Mouse (Mus musculus) MEL (cell line): ENCODE data around the gene Prdm16. TPM values are rescaled to one million over a fixed set of nuclear protein-coding genes. Genes with fewer than 3 reads are reported as not detected.

Experiments used
- DNase-seq: peaks from one replicate; pipeline ENCODE4 v3.0.0; 2011; ENCODE audit warnings: low read depth, low spot score
- H3K27ac ChIP-seq: 2 replicates; pipeline ENCODE4 v1.5.1; 2012; ENCODE audit warnings: low read depth, mild to moderate bottlenecking, control low read depth, low read length, moderate library complexity; ENCODE audit not compliant: control insufficient read depth
- H3K27me3 ChIP-seq, 2 experiments: fragments of 150-350 bp in 1 of 2; sonication (generic) in 1 of 2; 2 replicates each; pipeline ENCODE4 v1.6.1; 2012; ENCODE audit warnings: low read length in 2 of 2, mild to moderate bottlenecking in 2 of 2, improper control_type of control experiment in 1 of 2, moderate library complexity in 1 of 2; ENCODE audit not compliant: insufficient read depth in 2 of 2, control insufficient read depth in 1 of 2
- H3K36me3 ChIP-seq, 2 experiments: 2 replicates each; pipeline ENCODE4 v1.6.1; 2012 to 2014; ENCODE audit warnings: low read length in 2 of 2, improper control_type of control experiment in 1 of 2, inconsistent platforms in 1 of 2, mild to moderate bottlenecking in 1 of 2; ENCODE audit not compliant: insufficient read depth in 2 of 2, control insufficient read depth in 1 of 2
- H3K4me1 ChIP-seq, 2 experiments: fragments of 150-350 bp in 1 of 2; sonication (generic) in 1 of 2; 2 replicates each; pipeline ENCODE4 v1.6.1; 2012; ENCODE audit warnings: low read length in 2 of 2, improper control_type of control experiment in 1 of 2, mild to moderate bottlenecking in 1 of 2; ENCODE audit not compliant: insufficient read depth in 2 of 2, control insufficient read depth in 1 of 2
- H3K4me3 ChIP-seq, 2 experiments: fragments of 150-350 bp in 1 of 2; sonication (generic) in 1 of 2; 2 replicates each; pipeline ENCODE4 v1.5.1; 2012; ENCODE audit warnings: low read depth in 2 of 2, low read length in 2 of 2, mild to moderate bottlenecking in 2 of 2, moderate library complexity in 2 of 2, control low read depth in 1 of 2, improper control_type of control experiment in 1 of 2; ENCODE audit not compliant: control insufficient read depth in 1 of 2, insufficient read depth in 1 of 2
- H3K79me2 ChIP-seq: 2 replicates; pipeline ENCODE4 v1.6.1; 2012; ENCODE audit warnings: mild to moderate bottlenecking, low read length, moderate library complexity; ENCODE audit not compliant: control insufficient read depth, poor library complexity, insufficient read depth
- H3K9ac ChIP-seq: 2 replicates; pipeline ENCODE4 v1.6.1; 2012; ENCODE audit warnings: low read depth, mild to moderate bottlenecking, control low read depth, low read length, moderate library complexity; ENCODE audit not compliant: control insufficient read depth, poor library complexity, severe bottlenecking
- H3K9me3 ChIP-seq: fragments of 150-350 bp; sonication (generic); replicated peaks from 2 replicates; pipeline ENCODE4 v1.6.1; 2012; ENCODE audit warnings: mild to moderate bottlenecking, low read length, improper control_type of control experiment, moderate library complexity; ENCODE audit not compliant: insufficient read depth
- E2F4 ChIP-seq: IDR thresholded peaks from 2 replicates; pipeline ENCODE4 v1.6.1; 2011; ENCODE audit warnings: low read depth, low read length, improper control_type of control experiment, borderline replicate concordance
- EP300 ChIP-seq, 2 experiments: IDR thresholded peaks; 2 replicates each; pipeline ENCODE4 v1.6.1; 2011; ENCODE audit warnings: improper control_type of control experiment in 2 of 2, low read length in 2 of 2, low read depth in 1 of 2, mild to moderate bottlenecking in 1 of 2
- ETS1 ChIP-seq: IDR thresholded peaks from 2 replicates; pipeline ENCODE4 v1.6.1; 2012; ENCODE audit warnings: low read depth, mild to moderate bottlenecking, inconsistent platforms, low read length, improper control_type of control experiment, moderate library complexity
- GATA1 ChIP-seq: IDR thresholded peaks from 2 replicates; pipeline ENCODE4 v1.6.1; 2011; ENCODE audit warnings: low read depth, low read length, improper control_type of control experiment
- JUND ChIP-seq: IDR thresholded peaks from 2 replicates; pipeline ENCODE4 v1.6.1; 2011; ENCODE audit warnings: low read depth, mild to moderate bottlenecking, improper control_type of control experiment, low read length
- MYB ChIP-seq: IDR thresholded peaks from 2 replicates; pipeline ENCODE4 v1.6.1; 2011; ENCODE audit warnings: mild to moderate bottlenecking, low read depth, low read length, improper control_type of control experiment
- NELFE ChIP-seq: IDR thresholded peaks from 2 replicates; pipeline ENCODE4 v1.6.1; 2011; ENCODE audit warnings: low read depth, low read length, improper control_type of control experiment
- POLR2AphosphoS2 ChIP-seq: IDR thresholded peaks from 2 replicates; pipeline ENCODE4 v1.6.1; 2011; ENCODE audit warnings: low read length, improper control_type of control experiment
- RAD21 ChIP-seq: IDR thresholded peaks from 2 replicates; pipeline ENCODE4 v1.6.1; 2011; ENCODE audit warnings: mild to moderate bottlenecking, low read depth, low read length, improper control_type of control experiment
- RCOR1 ChIP-seq: IDR thresholded peaks from 2 replicates; pipeline ENCODE4 v1.6.1; 2012; ENCODE audit warnings: low read depth, mild to moderate bottlenecking, inconsistent platforms, low read length, improper control_type of control experiment
- SIN3A ChIP-seq: IDR thresholded peaks from 2 replicates; pipeline ENCODE4 v1.6.1; 2012; ENCODE audit warnings: low read length, improper control_type of control experiment, inconsistent platforms
- SMC3 ChIP-seq: IDR thresholded peaks from 2 replicates; pipeline ENCODE4 v1.6.1; 2011; ENCODE audit warnings: low read depth, low read length, improper control_type of control experiment
- TAL1 ChIP-seq: IDR thresholded peaks from 2 replicates; pipeline ENCODE4 v1.6.1; 2012; ENCODE audit warnings: mild to moderate bottlenecking, inconsistent platforms, low read length, moderate library complexity, mixed read lengths
- UBTF ChIP-seq: IDR thresholded peaks from 2 replicates; pipeline ENCODE4 v1.6.1; 2012; ENCODE audit warnings: low read depth, mild to moderate bottlenecking, inconsistent platforms, low read length, improper control_type of control experiment, moderate library complexity, borderline replicate concordance; ENCODE audit not compliant: insufficient read depth
- USF2 ChIP-seq, 2 experiments: IDR thresholded peaks; 2 replicates each; pipeline ENCODE4 v1.6.1; 2011 to 2012; ENCODE audit warnings: improper control_type of control experiment in 2 of 2, low read length in 2 of 2, borderline replicate concordance in 1 of 2, inconsistent platforms in 1 of 2, low read depth in 1 of 2, mild to moderate bottlenecking in 1 of 2; ENCODE audit not compliant: insufficient read depth in 1 of 2
- ZKSCAN1 ChIP-seq: IDR thresholded peaks from 2 replicates; pipeline ENCODE4 v1.6.1; 2012; ENCODE audit warnings: low read depth, mild to moderate bottlenecking, inconsistent platforms, low read length, improper control_type of control experiment, moderate library complexity
- ZMIZ1 ChIP-seq: IDR thresholded peaks from 2 replicates; pipeline ENCODE4 v1.6.1; 2012; ENCODE audit warnings: low read depth, mild to moderate bottlenecking, inconsistent platforms, low read length, improper control_type of control experiment, moderate library complexity
- ZNF384 ChIP-seq: IDR thresholded peaks from 2 replicates; pipeline ENCODE4 v1.6.1; 2012; ENCODE audit warnings: low read depth, mild to moderate bottlenecking, inconsistent platforms, low read length, improper control_type of control experiment
- polyA plus RNA-seq, 2 experiments: library from polyadenylated mRNA; stranded (reverse) in 1 of 2; unstranded in 1 of 2; fragments of >175 nt in 1 of 2; fragments of >200 nt in 1 of 2; gene quantifications; 2 replicates each; pipeline versions ENCODE4 v1.2.1 to v1.2.4; 2012; ENCODE audit warnings: low replicate concordance in 2 of 2, low read depth in 1 of 2; ENCODE audit not compliant: insufficient read length in 2 of 2, insufficient read depth in 1 of 2, missing spikeins in 1 of 2
- total RNA-seq: library from RNA; depleted of rRNA; stranded (reverse); fragments of 300-350 nt; gene quantifications from 2 replicates; pipeline ENCODE4 v1.2.3, GENCODE M21; 2012

The Prdm16 gene
- total and polyA plus RNA-seq, 3 experiments = not detected

DNA sequence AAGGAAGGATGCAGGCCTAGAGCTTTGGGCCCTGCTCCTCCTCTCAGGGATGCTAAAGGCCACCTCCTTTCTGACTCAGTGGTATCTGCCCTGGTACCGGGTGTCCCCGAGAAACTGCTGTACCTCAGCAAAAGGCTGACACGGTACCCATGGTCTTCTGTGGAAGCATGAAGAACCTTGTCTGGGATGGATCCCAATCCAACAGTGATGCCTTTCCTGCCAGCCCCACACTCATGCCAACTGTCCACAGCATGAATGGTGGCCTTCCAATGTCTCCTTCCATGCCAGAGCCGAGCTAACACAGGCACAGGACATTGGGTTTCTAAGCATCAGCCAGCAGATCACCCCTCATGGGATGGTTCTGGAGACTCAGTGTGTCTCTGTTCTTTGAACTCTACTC is 14.2 kb downstream of the Prdm16 start:
- Histone ChIP-seq H3K27me3 (no peaks in the 10 kb centered on the region), H3K9me3 (no peaks in the 10 kb centered on the region)
- TF ChIP-seq USF2 (IDR thresholded peaks at IDR 0.05; ENCODE audit: borderline replicate concordance in 1 of 2, insufficient read depth in 1 of 2, low read depth in 1 of 2, low read length in 2 of 2) = no peak
- no peak for TF ChIP-seq RCOR1
- TF ChIP-seq NELFE = no peak
- TF ChIP-seq E2F4 = no peak
- no peak for TF ChIP-seq ZNF384
- TF ChIP-seq, all 39 proteins: peak for 0
- no peak for DNase-seq
- Histone ChIP-seq H3K4me1 (no peaks in the 10 kb centered on the region), H3K9ac (no peak overlapping the region), H3K27ac (no peak overlapping the region), H3K79me2 (no peaks in the 10 kb centered on the region), H3K4me3 (no peak overlapping the region), H3K36me3 (no peaks in the 10 kb centered on the region)

DNA sequence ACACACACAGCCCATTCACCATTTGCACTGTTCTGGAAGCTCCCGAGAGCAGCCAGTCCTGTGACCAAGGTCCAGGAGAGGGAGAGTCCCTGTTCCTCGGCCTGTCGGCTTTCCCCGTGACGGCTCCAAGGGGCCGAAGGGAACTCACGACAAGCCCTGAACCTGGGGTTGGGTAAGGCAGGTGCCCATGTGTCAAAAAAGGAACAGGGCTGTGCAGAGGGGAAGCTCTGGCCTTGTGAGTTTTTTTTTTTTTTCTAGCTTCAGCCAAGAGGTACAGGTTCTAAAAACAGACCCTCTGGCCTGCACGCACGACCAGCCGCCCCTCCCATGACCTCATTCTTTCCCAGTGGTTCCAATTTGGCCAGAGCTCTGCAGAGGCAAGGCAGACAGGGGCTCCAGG is 25.5 kb downstream of the Prdm16 start:
- Histone ChIP-seq H3K4me1 (no peaks in the 10 kb centered on the region), H3K9me3 (no peaks in the 10 kb centered on the region)
- TF ChIP-seq ZMIZ1 (no peak), SIN3A (no peak), SMC3 (no peak), POLR2AphosphoS2 (no peak), EP300 (IDR thresholded peaks at IDR 0.05; ENCODE audit: low read depth in 1 of 2, low read length in 2 of 2) (no peak), MYB (no peak), TAL1 (no peak), RAD21 (no peak), NELFE (no peak), UBTF (no peak), ETS1 (no peak), USF2 (IDR thresholded peaks at IDR 0.05; ENCODE audit: borderline replicate concordance in 1 of 2, insufficient read depth in 1 of 2, low read depth in 1 of 2, low read length in 2 of 2) (no peak), ZKSCAN1 (no peak)
- TF ChIP-seq, all 39 proteins: peak for 0
- Histone ChIP-seq H3K36me3 (no peaks in the 10 kb centered on the region), H3K27ac (no peak overlapping the region), H3K4me3 (no peak overlapping the region), H3K9ac (no peak overlapping the region), H3K79me2 (no peaks in the 10 kb centered on the region), H3K27me3 (no peaks in the 10 kb centered on the region)
- no peak for DNase-seq

DNA sequence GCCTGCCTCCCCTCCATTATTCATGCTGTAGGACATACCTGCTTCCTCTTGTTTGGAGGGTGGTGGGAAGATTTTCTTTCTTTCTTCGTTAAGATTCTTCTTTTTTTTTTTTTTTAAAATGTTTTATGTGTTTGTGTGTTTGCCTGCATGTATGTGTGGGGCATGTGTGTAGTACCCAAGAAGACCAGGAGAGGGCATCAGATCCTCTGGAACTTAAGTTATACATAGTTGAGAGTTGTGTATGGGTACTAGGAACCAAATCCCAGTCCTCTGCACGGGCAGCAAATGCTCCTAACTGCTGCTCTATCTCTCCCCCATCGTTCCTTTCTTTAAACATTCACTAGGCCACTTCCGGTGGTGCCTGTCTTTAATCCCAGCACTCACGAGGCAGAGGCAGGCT is 28.9 kb downstream of the Prdm16 start:
- Histone ChIP-seq H3K79me2 (no peaks in the 10 kb centered on the region), H3K4me3 (no peak overlapping the region), H3K27ac (no peak overlapping the region), H3K9ac (no peak overlapping the region), H3K36me3 (no peaks in the 10 kb centered on the region), H3K4me1 (no peaks in the 10 kb centered on the region), H3K9me3 (no peaks in the 10 kb centered on the region), H3K27me3 (no peaks in the 10 kb centered on the region)
- no peak for TF ChIP-seq RCOR1
- no peak for TF ChIP-seq JUND
- no peak for TF ChIP-seq GATA1
- TF ChIP-seq MYB = no peak
- TF ChIP-seq NELFE = no peak
- no peak for TF ChIP-seq ZNF384
- DNase-seq = no peak
